Mouse (Mus musculus) C2C12 (cell line): ENCODE data around the gene Srpx2. TPM values are rescaled to one million over a fixed set of nuclear protein-coding genes. Genes with fewer than 3 reads are reported as not detected.

Source experiments
- H3K27me3 ChIP-seq: one replicate; pipeline ENCODE4 v1.6.1; 2011; ENCODE audit not compliant: control insufficient read depth, insufficient read depth, insufficient read length
- H3K36me3 ChIP-seq: one replicate; pipeline ENCODE4 v1.6.1; 2011; ENCODE audit not compliant: control insufficient read depth, insufficient read depth
- H3K4me3 ChIP-seq: one replicate; pipeline ENCODE4 v1.5.1; 2011; ENCODE audit warnings: mild to moderate bottlenecking, control low read depth; ENCODE audit not compliant: poor library complexity, insufficient read depth, severe bottlenecking
- H3K79me2 ChIP-seq: one replicate; pipeline ENCODE4 v1.6.1; 2011; ENCODE audit not compliant: control insufficient read depth, insufficient read depth
- H3K79me3 ChIP-seq: one replicate; pipeline ENCODE4 v1.6.1; 2011; ENCODE audit warnings: low read depth, control low read depth
- H3ac ChIP-seq: one replicate; pipeline ENCODE3; 2011; ENCODE audit warnings: low read depth; ENCODE audit not compliant: control insufficient read depth, insufficient read length
- CEBPB ChIP-seq: IDR thresholded peaks from one replicate; pipeline ENCODE4 v1.6.1; 2011; ENCODE audit warnings: low read depth, mild to moderate bottlenecking, control low read depth, moderate library complexity
- CTCF ChIP-seq: IDR thresholded peaks from one replicate; pipeline ENCODE4 v1.5.1; 2011; ENCODE audit not compliant: control insufficient read depth, insufficient read depth, insufficient read length
- FOSL1 ChIP-seq: IDR thresholded peaks from one replicate; pipeline ENCODE4 v1.8.0; 2011; ENCODE audit warnings: mild to moderate bottlenecking, low read length; ENCODE audit not compliant: poor library complexity, insufficient read depth, severe bottlenecking
- MAX ChIP-seq: IDR thresholded peaks from one replicate; pipeline ENCODE4 v1.6.1; 2011; ENCODE audit warnings: mild to moderate bottlenecking, control low read depth
- MYOD1 ChIP-seq: IDR thresholded peaks from one replicate; pipeline ENCODE4 v1.6.1; 2011; ENCODE audit warnings: low read depth; ENCODE audit not compliant: control insufficient read depth, insufficient read length
- MYOG ChIP-seq: IDR thresholded peaks from one replicate; pipeline ENCODE4 v1.6.1; 2011; ENCODE audit not compliant: control insufficient read depth, insufficient read length; ENCODE audit errors: extremely low read depth
- USF1 ChIP-seq: IDR thresholded peaks from one replicate; pipeline ENCODE4 v1.6.1; 2011; ENCODE audit warnings: low read depth, mild to moderate bottlenecking, control low read depth, moderate library complexity
- polyA plus RNA-seq: library from polyadenylated mRNA; unstranded; fragments of >200 nt; fragmentation: generic; extraction: Trizol; gene quantifications from one replicate; pipeline ENCODE4 v1.2.1, GENCODE M21; 2012; ENCODE audit warnings: missing spikeins

The Srpx2 gene
- polyA plus RNA-seq, 1 experiment = 34.3 TPM

DNA sequence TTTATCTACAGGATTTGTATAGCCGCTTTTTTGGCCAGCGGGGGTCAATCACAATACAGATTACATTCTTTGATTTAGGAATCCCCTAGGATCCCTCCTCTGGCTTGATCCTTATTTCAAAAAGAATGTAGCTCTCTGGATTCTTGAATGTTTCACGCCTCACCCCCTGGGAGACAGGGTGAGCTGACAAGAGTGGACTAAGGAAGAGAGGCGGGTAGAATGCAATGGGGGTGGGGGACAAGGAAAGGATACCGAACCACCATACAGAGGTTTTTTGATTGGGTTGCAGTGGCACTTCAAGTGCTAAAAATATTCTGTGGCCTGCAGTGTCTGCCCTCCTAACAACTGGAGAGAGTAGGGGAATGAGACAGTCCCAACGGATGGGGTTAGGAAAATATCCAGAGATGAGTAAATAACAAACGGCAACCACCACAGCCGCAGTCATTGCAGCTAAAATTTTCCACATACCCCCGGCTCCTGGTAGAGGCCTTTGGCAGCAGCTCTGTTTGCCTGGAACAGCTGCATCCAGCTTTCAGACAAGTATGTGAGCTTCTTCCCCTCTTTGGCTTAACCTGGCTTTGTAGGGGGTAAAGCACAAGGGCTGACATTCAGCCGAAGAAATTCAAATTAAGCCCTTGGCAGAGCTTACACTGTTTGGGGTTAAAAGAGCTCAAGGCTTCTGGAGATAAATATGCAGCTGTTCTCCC lies 3.3 kb downstream of the Srpx2 start:
- Histone ChIP-seq H3ac (no peak overlapping the region), H3K79me2 (no peaks in the 10 kb centered on the region), H3K27me3 (no peaks in the 10 kb centered on the region), H3K36me3 (no peaks in the 10 kb centered on the region), H3K79me3 (no peaks in the 10 kb centered on the region), H3K4me3 (no peak overlapping the region)
- TF ChIP-seq USF1 = no peak
- TF ChIP-seq MYOD1 = peak; percentile 74
- TF ChIP-seq MYOG = no peak
- TF ChIP-seq MAX = no peak

DNA sequence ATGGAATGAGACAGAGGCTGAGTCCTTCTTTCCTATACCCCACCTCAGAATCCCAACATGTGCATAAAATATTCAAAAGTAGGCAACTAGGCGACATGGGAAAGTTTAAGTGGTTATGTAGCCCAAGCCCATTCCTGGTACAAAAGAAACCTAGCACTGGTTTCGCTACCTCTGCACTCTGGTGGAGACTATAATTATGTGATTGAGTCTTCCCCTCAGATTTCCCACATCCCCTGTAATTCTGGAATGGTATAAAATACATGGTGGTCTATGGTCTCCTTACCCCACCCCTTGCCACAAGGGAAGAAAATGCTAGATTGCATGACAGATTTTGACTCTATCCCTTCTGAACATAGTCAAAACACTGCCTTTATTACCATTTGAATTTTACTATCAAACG lies 4.8 kb downstream of the Srpx2 start:
- H3K4me3 ChIP-seq = no peak overlapping the region
- H3ac ChIP-seq = no peak overlapping the region
- H3K79me2 ChIP-seq = no peaks in the 10 kb centered on the region
- no peaks in the 10 kb centered on the region for H3K27me3 ChIP-seq
- H3K36me3 ChIP-seq = no peaks in the 10 kb centered on the region
- no peaks in the 10 kb centered on the region for H3K79me3 ChIP-seq
- TF ChIP-seq MYOD1 (no peak), USF1 (no peak), CTCF (no peak), CEBPB (no peak), MYOG (no peak), MAX (no peak), FOSL1 (no peak)

DNA sequence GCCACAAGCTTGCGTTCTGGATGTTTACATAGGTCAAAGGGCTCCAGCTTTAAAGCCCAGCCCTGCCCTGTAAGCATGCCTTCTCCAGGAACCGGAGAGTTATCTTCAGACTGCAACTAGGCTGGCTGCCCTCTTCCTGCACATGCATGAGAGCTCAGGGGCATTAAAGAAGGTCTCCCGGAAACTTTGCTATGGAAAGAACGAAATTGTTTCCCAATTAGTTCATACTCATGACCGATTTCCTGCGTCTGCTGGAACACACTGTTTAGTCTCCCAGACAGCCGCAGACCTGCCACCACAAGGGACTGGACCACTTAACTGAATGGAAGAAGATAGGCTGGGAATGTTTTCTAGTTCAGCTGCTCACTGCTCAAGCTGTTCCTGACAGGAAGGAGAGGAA lies 6.0 kb downstream of the Srpx2 start:
- TF ChIP-seq CEBPB = no peak
- no peak for TF ChIP-seq CTCF
- TF ChIP-seq MYOD1 = no peak
- no peak for TF ChIP-seq MAX
- TF ChIP-seq MYOG = no peak
- TF ChIP-seq USF1 = no peak
- no peak for TF ChIP-seq FOSL1
- Histone ChIP-seq H3K4me3 (no peak overlapping the region), H3K27me3 (no peaks in the 10 kb centered on the region), H3K36me3 (no peaks in the 10 kb centered on the region), H3ac (no peak overlapping the region), H3K79me2 (no peaks in the 10 kb centered on the region), H3K79me3 (no peaks in the 10 kb centered on the region)

DNA sequence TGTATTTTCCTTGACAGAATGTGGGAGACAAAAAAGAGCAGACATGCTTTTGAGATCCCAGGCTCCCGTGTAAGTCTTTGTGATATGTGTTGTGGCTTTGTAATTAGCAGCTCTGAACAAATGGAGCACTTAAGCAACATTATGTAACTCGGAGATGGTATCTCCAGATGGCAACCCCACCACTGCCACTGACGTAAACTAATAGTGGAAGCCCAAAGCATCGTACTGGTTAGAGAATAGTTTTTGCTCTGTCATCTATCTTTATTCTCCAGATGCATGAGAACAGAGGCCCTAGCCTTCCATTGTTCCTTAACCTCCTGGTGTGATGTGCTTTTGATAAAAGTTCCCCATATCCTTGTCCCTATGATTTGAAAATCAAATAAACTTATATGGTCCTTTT lies 13.0 kb downstream of the Srpx2 start:
- H3K4me3 ChIP-seq = no peak overlapping the region
- no peak overlapping the region for H3ac ChIP-seq
- no peaks in the 10 kb centered on the region for H3K79me3 ChIP-seq
- TF ChIP-seq MYOG (no peak), MAX (no peak), MYOD1 (no peak), FOSL1 (no peak)
- no peaks in the 10 kb centered on the region for H3K27me3 ChIP-seq
- H3K79me2 ChIP-seq = no peaks in the 10 kb centered on the region
- no peaks in the 10 kb centered on the region for H3K36me3 ChIP-seq

DNA sequence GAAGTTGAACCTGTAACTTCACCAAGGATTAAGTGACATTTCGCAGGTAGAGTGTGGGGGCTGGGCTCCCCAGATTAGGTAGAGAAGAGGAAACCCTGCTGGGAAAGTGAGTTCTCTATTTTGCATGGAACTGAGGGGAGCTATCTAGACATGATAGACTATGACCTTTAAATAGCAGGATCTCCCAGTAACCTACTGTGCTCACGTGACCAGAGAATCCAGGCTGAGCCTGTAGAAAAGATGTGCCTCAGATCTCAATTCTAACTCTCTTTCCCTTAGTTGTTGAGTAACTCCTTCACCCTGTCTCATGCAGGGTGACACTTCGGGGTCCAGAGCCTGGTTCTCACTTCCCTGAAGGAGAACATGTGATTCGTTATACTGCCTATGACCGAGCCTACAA lies 18.5 kb downstream of the Srpx2 start:
- H3K79me3 ChIP-seq = no peaks in the 10 kb centered on the region
- no peaks in the 10 kb centered on the region for H3K27me3 ChIP-seq
- TF ChIP-seq MAX (no peak), MYOD1 (no peak)
- H3ac ChIP-seq = no peak overlapping the region
- no peaks in the 10 kb centered on the region for H3K36me3 ChIP-seq
- H3K4me3 ChIP-seq = no peak overlapping the region
- H3K79me2 ChIP-seq = no peaks in the 10 kb centered on the region

DNA sequence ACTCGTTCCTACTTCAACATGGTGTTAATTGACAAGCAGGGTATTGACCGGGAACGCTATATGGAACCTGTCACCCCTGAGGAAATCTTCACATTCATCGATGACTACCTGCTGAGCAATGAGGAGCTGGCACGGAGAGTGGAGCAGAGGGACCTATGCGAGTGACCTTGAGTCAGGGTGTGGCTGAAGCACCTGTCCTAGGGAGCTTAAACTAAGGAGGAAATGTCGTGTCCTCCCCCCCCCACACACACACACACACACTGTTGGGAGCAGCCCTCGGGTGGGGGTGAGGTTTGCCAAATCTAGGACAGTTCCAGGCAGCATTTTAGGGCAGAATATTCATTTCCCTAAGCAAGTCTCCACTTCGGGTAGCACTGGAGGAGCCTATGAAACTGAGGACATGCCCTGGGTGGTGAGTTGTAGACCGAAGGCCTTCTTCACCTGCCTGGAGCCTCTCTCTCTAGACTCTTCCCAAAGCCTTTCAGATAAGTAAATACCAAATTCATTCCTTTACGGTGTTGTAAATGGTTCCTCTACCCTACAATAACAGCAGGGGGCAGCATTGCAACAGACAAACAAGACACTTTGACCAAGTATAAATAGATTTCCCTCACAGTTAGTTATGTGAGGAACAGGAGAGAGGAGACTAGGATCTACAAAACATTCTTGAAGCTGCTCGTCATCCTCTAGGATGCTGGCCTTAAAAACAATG lies 23.2 kb downstream of the Srpx2 start:
- TF ChIP-seq MAX (no peak), MYOG (no peak), CEBPB (no peak), MYOD1 (no peak), USF1 (no peak), FOSL1 (no peak), CTCF (no peak)
- Histone ChIP-seq H3K27me3 (no peaks in the 10 kb centered on the region), H3K79me2 (no peaks in the 10 kb centered on the region), H3K4me3 (no peak overlapping the region), H3K36me3 (no peaks in the 10 kb centered on the region), H3K79me3 (no peaks in the 10 kb centered on the region), H3ac (no peak overlapping the region)
